Mouse (Mus musculus) liver, embryonic 14.5 days (tissue): ENCODE data around the gene Pard6b.
A peak's percentile ranks its signal among the peaks of the same experiment; 100 is the strongest.

Source experiments
- CTCF ChIP-seq: IDR thresholded peaks from 2 replicates; pipeline ENCODE4 v1.5.1; 2016; ENCODE audit warnings: antibody characterized with exemption, low read depth, control low read depth
- EP300 ChIP-seq: IDR thresholded peaks from 2 replicates; pipeline ENCODE4 v1.6.1; 2016; ENCODE audit warnings: antibody characterized with exemption, low read depth

DNA sequence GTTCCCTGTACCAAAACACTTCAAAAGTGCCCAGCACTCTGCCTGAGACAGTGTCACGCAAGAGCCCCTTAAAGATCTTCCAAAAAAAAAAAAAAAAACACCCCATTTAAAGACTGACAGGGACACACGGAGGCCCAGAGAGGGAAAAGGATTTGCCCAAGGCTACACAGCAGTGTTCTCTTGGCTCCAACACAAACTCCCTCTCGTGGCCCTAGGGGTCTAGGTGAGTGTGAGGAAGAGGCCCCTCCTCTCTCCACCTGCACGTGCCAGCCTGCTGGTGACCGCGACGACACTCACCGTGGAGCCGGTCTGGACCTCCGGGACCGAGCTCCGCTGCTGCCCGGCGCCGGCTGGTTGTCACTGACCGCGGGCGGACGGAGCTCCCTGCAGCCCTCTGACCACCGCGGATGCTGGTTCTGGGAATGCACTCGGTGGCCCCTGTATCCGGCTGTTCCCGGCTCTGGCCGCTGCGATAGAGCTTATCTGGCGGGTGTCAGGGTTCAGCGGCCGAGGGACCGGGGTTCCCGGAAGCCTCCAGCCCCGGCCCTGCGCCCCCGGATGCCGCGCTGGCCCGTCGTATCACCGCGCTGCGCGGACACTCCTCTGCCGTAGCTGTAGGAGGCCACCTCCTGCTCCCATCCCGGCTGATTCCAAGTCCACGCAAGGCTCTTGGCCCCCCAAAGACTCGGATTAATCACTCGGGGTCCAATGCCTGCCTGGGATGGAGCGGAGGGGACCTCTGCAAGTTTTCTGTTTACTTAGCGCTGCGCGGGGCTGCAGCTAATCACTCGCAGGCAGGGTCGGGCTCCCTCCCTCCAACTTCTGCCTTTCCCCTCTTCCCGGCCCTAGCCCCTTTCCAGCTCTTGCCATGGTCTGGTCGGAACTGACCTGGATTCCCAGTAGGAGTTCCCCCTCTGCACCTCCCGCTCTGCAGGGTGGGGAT, 30.5 kb upstream of the Pard6b start:
- peak; percentile 22; the same call in 1 of the 2 replicates for TF ChIP-seq EP300
- no peak for TF ChIP-seq CTCF
